Mouse (Mus musculus): Measurements from ENCODE around the gene Fam234b. TPM values are rescaled to one million over a fixed set of nuclear protein-coding genes. Genes with fewer than 3 reads are reported as not detected.

Gene Fam234b
- total RNA-seq (2015) (2.1 and 3.0 TPM in 2 replicates), total RNA-seq (2017) (2.8 and 4.9 TPM in 2 replicates)

DNA sequence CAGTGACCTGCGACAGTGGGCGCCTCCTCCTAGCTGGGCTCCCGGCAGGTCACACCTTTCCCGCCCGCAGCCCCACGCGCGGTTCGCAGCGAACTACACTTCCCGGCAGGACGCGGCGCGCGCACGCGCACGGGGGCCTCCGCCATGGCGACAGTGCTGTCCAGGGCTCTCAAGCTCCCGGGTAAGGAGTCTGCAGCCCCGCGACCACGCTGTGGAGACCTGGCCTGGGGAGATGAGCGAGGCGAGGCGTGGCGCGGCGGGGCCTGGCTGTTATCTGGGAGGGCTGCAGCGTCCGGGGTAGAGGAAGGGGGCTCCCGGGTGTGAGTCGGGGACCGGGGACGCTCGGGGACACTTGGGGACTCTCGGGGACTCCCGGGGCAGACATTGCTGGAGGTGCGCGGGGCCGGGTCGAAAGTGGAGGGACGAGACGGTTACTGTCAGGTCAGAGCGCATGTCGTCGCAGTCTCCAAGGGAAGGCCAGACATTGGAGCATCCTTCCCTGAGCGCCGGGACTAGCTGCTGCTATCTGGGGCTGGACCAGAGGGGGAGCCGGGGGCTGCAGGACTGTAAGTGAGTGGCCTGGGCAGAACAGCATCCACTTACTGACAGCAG, at the start of gene Fam234b, which contains the start of gene Hebp1:
Gene Fam234b, plus strand, starts transcription at position 57 of the 612 bp plus-strand sequence.
Gene Hebp1, minus strand, starts transcription at position 102 of the 612 bp plus-strand sequence.
- peak; percentile 82 for ATAC-seq (ENCODE audit: poor library complexity, severe bottlenecking)

DNA sequence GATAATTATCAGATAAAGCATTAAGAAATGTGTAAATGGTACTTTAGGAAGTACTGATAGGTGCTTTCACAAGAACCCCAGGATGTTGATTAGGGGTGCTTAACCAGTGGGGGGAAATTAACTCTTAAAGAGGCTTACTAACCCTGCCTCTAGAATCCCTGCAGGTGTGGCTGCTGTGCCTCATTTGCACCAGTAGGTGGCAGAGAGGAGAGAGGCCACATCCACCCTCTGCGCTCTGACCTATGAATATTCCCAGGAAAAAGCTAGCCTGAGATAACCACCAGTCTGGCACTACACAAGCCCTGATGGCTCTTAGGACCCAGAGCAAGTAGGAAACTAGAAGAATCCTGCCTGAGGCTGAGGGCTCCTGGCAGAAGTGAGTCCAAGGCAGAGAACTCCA, 49.3 kb upstream of the Fam234b start:
- ATAC-seq (ENCODE audit: poor library complexity, severe bottlenecking): peak; percentile 65

DNA sequence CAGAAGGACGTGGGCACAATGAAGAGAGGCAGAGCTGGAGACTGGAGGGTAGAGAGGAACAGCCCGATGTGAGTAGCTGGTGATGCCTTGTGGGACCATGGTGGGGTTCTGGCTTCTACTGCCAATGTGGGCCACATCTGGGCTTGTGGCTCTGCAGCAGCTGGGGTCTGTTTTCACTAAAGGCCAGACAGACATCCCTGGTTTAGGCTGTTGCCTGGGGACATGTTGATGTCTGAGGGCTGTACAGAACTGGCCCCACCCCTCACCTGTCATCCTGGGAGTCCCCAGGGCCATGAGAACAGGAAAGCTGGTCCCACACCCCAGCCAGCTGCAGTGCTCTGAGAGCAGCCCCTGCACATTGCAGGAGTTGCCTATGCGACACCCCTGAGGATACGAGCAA, 48.6 kb upstream of the Fam234b start:
- no peak for ATAC-seq (ENCODE audit: poor library complexity, severe bottlenecking)

DNA sequence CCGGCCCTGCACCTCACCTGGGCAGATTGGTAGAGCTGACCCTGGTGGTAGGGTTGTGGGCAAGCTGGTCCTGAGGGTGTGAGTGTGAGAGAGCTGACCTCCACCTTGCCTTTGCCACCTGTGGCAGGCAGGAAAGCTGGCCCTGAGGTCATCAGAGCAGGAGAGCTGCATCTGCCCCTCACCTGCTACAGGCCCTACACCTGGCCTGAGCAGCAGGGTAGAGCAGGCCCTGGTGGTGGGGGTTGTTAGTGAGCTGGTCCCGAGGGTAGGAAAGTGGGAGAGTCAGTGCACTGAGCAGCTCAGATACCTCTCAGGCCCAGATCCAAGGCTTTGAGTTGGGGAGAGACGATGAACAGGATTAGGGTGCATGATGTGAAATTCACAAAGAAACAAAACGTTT, 48.1 kb upstream of the Fam234b start:
- ATAC-seq (ENCODE audit: poor library complexity, severe bottlenecking): no peak

DNA sequence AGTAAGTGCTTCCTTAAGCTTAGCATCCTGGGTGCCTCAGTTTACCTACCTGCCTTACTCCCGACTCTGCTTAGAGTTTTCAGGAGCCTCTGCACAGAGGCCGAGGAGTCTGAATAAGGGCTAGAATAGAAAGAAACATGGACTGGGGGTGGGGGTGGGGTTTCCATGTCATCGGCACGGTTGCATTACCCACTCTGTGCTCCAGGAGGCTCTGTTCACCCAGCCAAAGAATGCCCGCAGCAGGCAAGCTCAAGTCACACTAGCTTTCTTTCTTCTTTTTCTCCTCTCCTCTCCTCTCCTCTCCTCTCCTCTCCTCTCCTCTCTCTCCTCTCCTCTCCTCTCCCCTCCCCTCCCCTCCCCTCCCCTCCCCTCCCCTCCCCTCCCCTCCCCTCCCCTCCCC, 47.5 kb upstream of the Fam234b start:
- ATAC-seq (ENCODE audit: poor library complexity, severe bottlenecking): peak; percentile 85

DNA sequence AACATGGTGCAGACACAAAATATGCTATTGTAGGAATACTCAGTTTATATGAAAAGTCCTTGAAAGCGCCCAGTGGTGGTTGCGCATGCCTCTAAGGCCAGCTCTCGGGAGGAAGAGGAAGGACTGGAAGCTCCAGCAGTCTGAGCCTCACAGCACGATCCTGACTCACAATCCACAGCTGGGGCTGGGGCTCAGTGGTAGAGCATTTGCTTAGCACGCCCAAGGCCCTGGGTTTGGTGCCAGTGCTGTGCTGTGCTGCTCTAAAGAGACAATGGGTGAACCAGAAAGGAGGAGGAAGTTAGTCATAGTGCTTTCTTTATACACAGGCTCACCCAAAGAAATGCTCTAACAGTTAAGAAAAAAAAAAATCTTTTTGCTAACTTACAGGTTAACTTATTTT, 44.1 kb upstream of the Fam234b start:
- no peak for ATAC-seq (ENCODE audit: poor library complexity, severe bottlenecking)

DNA sequence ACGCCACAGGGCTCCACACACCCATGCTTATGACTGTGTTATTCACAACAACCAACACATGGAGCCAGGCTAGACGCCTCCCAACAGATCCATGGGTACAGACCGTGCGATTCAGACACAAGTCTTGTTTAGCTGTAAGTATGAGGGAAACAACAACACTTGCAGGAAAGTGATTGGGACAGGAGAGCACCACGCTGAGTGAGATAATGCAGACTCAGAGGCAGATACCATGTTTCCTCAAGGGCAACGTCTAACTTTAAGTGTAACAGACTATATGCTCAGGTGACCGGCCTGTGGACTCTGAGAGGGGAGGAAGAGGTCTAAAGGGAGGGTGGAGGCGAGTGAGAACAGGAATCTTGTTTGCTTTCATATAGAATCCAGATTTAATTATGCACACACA, 41.2 kb upstream of the Fam234b start:
- no peak for ATAC-seq (ENCODE audit: poor library complexity, severe bottlenecking)

DNA sequence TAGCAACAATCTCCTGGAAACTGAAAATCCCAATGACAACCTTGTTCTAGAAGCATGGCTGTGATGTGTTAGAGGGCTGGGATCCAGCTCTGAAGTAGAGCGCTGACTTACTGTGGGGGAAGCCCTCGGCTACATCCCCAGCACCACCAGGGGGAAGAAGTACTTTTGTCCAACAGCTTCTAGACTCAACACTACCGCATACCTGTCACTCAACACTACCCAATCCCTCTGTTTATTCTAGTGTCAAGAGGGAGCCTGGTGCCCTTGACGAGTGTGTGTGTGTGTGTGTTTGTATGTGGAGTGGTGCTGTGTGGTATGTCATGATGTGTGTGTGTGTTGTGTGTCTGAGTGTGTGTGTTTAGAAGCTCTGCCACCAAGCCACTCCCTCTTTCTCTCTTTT, 40.3 kb upstream of the Fam234b start:
- ATAC-seq (ENCODE audit: poor library complexity, severe bottlenecking): no peak

DNA sequence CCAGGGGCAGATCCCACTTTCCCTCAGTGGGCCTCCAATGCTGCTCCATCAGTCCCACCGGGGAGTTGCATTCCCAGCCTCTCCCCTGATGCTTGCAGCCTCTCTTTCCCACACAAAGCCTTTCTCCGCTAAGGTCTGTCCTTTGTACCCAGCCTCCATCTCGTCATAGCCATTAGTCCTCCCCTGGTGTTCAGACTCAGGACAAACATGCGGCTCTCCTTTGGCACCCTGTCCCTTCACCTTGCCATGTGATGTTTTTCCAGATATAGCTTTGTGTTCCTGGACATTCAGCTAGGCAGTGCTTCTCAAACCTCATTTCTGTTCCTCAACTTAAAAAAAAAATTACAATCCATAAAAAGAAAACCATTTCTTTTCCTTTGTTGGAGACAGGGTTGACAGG, 39.3 kb upstream of the Fam234b start:
- no peak for ATAC-seq (ENCODE audit: poor library complexity, severe bottlenecking)

DNA sequence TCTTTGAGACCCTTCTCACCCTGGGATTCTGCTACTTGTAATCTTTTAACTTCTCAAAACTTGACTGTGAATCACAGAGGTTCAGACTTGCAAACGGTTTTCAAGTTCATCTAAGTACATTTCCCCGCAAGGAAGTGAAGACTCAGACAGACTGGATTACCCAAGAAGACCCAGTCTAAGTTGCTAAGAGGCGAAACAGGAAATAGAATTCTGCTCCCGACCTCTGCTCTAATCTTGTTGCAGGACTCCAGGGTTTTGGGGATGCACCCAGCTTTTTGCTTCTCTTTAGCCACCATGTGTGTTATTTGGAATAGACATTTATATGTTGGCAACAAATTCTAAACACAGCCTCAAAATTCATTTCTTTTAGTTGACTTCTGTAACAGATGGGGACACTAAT, 36.4 kb upstream of the Fam234b start:
- peak; percentile 77 for ATAC-seq (ENCODE audit: poor library complexity, severe bottlenecking)

DNA sequence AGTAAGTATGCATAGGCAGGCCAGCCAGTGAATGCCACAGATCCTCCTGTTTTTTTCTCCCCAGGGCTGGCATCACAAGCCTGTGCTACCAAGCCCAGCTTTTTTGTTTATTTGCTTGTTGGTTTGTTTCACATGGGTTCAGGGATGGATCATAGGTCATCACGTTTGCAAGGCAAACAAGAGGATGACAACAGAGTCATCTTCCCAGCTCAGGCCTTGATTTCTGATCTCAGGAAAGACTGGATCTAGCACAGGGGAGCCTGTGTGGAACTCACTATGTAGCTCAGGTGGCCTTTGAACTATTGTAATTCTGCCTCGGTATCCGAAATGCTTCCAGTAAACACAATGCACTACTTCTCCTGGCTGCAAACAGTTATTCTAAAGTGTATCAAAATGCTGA, 35.5 kb upstream of the Fam234b start:
- ATAC-seq (ENCODE audit: poor library complexity, severe bottlenecking): no peak

DNA sequence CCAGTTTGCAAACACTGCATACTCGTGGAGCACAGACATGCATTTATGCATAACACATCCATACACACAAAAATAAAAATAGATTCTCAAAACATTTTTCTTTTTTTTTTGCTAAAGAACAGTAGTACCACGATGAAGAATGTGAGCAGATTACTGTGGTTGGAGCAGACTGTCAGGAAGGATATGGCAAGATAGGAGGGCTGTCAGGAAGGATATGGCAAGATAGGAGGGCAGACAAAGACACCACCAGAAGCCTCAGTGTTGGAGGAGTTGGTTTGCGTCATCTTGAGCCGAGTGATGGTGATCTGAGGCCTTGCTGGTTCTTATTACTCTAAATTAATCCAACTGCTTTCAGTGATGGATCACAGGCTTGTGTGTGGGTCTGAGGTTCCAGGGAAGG, 34.9 kb upstream of the Fam234b start:
- ATAC-seq (ENCODE audit: poor library complexity, severe bottlenecking): no peak

DNA sequence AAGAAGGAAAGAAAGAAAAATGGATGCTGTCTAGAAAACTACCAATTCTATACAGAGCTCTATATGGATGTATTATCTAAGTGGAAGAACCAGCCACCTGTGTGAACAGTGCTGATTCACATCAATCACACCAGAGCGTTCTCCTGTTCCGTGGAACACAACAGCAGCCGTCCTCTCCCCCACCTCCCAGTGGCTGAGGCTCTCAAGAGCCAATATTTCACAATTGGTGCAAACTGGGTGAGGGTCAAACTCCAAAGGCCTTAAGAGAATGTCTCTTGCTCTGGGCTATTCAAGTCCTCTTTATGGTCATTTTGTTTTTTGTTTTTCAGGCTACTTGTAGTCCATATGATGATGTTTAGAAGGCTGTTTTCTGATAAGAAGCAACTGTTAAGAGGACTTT, 32.6 kb upstream of the Fam234b start:
- no peak for ATAC-seq (ENCODE audit: poor library complexity, severe bottlenecking)

DNA sequence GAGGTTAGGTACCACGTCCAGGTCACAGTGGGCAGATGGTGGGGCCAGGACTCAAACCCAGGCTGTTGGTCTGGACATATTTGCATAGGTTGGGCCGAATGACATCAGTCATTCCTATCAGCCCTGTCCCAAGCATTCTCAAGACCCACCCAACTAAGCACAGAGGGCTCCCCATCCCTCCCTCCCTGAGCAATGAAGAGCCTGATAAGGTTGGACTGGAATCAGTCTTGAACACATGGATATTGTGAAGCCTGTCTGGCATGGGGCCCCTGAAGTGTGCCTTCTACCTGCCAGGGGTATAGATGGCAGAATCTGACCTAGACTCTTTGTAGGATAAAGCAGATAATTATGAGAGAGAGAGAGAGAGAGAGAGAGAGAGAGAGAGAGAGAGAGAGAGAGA, 32.1 kb upstream of the Fam234b start:
- no peak for ATAC-seq (ENCODE audit: poor library complexity, severe bottlenecking)

DNA sequence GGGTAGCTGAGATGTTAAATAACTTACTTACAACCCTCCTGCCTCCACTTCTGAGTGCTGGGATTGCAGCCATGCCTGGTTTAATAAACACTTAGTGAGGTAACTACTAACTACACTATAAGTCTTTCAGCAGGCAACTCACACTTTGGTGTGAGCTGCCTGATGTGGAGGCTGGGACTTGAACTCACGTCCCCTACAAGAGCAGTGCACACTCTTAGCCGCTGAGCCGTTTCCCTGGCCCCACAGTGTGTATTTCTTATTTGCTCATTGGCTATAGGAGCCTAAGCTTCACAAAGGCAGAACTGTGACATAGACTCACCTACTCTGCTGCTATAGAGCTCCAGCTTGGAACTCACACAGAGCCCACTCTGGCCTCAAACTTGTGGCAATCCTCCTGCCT, 31.5 kb upstream of the Fam234b start:
- ATAC-seq (ENCODE audit: poor library complexity, severe bottlenecking): no peak

DNA sequence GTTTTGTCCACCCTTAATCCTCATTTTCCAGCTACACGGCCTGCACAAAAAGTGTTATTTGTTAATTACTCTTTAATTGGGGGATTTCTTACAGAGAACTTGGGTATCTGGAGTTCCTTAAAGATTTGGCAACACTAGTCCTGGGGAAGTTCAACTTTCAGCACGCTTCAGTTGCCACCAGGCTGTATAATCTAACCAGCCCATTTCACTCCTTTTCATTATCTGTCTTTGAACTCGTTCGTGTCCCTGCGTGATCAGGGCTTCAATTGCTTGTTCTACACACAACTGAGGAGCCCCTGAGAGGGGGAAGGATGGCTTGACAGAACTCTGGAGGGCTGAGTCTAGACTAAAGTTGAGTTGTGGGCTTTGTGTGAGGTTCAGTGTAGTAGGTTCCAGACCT, 31.1 kb upstream of the Fam234b start:
- no peak for ATAC-seq (ENCODE audit: poor library complexity, severe bottlenecking)

DNA sequence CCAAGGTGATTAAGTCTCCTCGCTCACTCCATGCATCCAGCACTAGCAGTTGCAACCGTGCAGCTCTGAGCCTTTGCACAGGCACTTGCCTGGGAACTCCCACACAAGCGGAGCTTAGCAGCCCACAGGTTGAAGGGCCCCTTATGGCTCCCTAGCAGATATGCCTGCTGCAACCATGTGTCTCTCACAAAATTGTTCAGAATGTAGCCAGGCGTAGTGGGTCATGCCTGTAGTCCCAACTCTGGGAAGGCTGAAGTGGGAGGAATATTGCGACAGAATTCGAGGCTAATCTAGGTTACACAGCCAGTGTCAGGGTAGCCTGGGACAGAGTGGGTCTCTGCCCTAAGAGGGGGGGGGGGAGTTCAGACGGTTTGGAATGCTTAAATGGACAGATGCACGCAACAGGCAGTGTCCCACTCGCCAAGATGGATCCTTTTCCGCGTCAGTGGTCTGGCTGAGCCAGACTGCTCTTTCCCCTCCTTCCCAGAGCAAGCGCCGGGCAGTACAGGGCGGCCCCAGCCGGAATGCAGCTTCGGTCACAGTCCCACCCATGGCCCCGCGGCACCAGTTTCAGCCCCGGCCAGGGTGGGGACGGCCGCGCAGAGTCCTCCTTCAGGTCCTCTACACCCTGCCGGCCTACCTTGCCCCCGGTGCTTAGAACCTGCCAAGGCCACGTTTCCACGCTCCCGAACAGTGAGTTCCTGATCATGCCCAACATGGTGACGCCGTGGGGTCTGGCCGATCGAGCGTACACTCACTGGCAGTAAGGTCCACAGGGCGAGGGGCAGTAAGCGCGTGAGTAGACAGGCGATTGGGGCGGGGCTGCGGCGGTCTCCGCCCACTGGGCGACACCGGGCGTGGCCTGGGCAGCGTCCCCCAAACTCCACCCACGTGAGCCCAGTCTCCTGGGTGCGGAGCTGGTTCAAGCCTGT, 30.1 kb upstream of the Fam234b start:
- ATAC-seq (ENCODE audit: poor library complexity, severe bottlenecking): peak; percentile 93

DNA sequence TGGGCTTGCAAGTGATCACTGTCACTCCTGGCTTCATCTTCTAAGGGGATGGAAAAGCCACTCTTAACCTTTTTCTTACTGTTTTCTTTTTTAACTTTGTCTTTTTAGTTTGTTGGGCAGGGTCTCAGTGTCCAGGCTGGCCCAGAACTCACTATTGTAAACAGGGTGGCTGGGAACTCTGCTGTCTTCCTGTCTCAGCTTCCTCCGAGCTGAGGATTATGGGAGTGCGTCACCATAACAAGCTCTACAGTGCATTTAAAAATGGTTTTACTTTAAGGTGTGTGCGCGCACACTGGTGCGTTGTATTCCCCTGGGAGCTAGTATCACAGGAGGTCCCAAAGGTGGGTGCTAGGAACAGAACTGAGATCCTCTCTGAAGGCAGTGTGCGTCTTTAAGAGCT, 29.3 kb upstream of the Fam234b start:
- no peak for ATAC-seq (ENCODE audit: poor library complexity, severe bottlenecking)

DNA sequence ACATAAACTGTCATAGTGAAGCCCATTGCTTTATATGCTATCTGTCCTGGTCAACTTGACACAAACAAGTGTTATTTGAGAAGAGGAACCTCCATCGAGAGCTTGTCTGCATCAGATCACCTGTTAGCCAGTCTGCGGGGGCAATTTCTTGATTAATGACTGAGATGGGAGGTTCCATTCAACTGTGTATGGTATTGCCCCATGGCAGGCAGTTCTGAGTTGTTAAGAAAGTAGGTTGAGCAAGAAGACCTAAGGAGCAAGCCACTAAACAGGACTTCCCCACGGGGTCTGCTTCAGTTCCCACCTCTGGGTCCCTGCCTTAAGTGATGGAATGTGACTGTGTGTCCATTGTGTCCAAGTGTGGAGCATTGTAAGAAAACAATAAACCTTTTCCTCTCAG, 28.5 kb upstream of the Fam234b start:
- no peak for ATAC-seq (ENCODE audit: poor library complexity, severe bottlenecking)

DNA sequence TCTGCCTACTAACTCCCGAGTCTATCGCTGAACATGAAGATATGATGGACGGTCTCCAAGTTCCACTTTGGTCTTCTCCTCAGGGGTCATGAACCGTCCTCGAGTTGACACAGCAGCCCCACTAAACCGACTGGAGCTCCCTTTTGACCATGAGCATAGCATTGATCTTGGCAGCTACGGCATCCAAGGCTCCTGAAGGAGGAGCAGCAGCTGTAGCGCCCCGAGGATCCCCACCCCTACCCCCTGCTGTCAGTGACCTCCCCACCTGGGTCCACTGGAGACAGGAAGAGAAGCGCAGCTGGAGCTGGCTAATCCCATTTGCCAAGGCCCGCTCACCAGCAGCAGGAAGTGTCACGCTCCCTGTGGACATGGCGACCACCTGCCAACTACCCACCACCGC, 26.0 kb upstream of the Fam234b start:
- ATAC-seq (ENCODE audit: poor library complexity, severe bottlenecking): no peak

DNA sequence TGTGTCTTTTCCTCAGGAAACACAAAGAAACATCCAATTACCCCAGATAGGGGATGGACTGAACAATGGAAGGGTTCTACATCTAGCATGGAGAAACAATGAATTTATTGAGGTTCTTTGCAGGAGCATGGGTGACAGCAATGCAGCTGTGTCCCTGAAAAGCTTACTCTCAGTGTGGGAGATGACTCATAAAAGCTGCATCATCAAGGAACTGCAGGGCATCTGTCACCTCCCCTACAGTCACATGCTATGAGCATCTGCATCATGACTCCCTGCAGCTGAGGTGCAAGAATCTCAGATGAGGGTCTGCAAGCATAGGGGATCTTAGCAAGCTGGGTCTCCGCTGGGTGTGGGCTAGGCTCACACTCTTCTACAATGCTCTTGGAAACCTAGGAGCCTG, 22.8 kb upstream of the Fam234b start:
- no peak for ATAC-seq (ENCODE audit: poor library complexity, severe bottlenecking)

DNA sequence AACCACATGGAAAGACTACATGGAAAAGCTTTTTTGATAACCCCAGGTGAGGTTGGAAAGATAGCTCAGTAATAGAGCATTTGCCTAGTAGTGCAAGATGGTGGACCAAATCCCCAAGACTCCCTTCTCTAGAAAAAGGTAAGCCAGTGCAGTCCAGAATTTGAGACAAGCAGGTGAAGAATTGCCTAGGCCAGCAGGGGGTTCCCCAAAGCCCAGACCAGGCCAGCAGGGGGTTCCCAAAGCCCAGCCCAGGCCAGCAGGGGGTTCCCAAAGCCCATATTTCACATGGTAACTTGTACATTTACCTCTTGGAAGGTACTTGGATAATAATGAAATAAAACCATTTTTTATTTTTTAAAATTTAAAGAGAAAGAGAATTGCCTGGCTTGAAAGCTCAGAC, 20.5 kb upstream of the Fam234b start:
- ATAC-seq (ENCODE audit: poor library complexity, severe bottlenecking): no peak
